Comparison of ENCODE assay signal across 8 mouse cellular contexts in genomic region chr11:75348890-75349261, GRCm38 (mm10). TPM values are rescaled to one million over a fixed set of nuclear protein-coding genes. Genes with fewer than 3 reads are reported as not detected.
DNase-seq lines count a peak whose midpoint lies in the region; ATAC-seq lines count a peak whose summit lies in the region.

No protein-coding gene starts in this region.

- H3K9me3 ChIP-seq in kidney, embryonic 15.5 days (replicated peaks): no peaks in the 10 kb centered on the region
- H3K9me3 ChIP-seq in hindbrain, embryonic 13.5 days: no peaks in the 10 kb centered on the region
- no peaks in the 10 kb centered on the region for H3K9me3 ChIP-seq in midbrain, embryonic 14.5 days (ENCODE audit: control insufficient read depth, low read length)

- no peak for DNase-seq in kidney, postnatal 10 days
- no peak for DNase-seq in midbrain, embryonic 14.5 days
- no peak for DNase-seq in embryo, embryonic 9.5 days (ENCODE audit: extremely low spot score)
- no peak for DNase-seq in kidney, postnatal 25 days
- DNase-seq in spleen, postnatal 4 days (ENCODE audit: low spot score in 2 of 2): no peak

- peak overlapping the region; percentile 75 for H3K27ac ChIP-seq in kidney, embryonic 15.5 days
- H3K27ac ChIP-seq in brown adipose tissue, adult 24 weeks (replicated peaks; ENCODE audit: low read depth, low read length): peak overlapping the region; percentile 62
- no peak overlapping the region; the same call in 1 of the 2 replicates for H3K27ac ChIP-seq in hindbrain, embryonic 13.5 days
- 0 out of 2 replicates have a peak overlapping the region, but pooled peaks have one; percentile 37 for H3K27ac ChIP-seq in midbrain, embryonic 14.5 days (replicated peaks; ENCODE audit: low read depth, low read length)

- H3K36me3 ChIP-seq in kidney, embryonic 15.5 days: 0 out of 2 replicates have a peak, but pooled peaks cover 6% of the 10 kb centered on the region
- H3K36me3 ChIP-seq in hindbrain, embryonic 13.5 days: 0 out of 2 replicates have a peak, but pooled peaks cover 4% of the 10 kb centered on the region
- no peaks in the 10 kb centered on the region for H3K36me3 ChIP-seq in midbrain, embryonic 14.5 days (ENCODE audit: control insufficient read depth, insufficient read depth, low read length)

- H3K27me3 ChIP-seq in kidney, embryonic 15.5 days: no peaks in the 10 kb centered on the region
- H3K27me3 ChIP-seq in hindbrain, embryonic 13.5 days: no peaks in the 10 kb centered on the region
- H3K27me3 ChIP-seq in midbrain, embryonic 14.5 days (ENCODE audit: control insufficient read depth, insufficient read depth, low read length): no peaks in the 10 kb centered on the region

- H3K4me1 ChIP-seq in kidney, embryonic 15.5 days: peaks cover 37% of the 10 kb centered on the region
- H3K4me1 ChIP-seq in brown adipose tissue, adult 24 weeks (ENCODE audit: control insufficient read depth, insufficient read depth, insufficient read length, low read length): no peaks in the 10 kb centered on the region
- H3K4me1 ChIP-seq in hindbrain, embryonic 13.5 days (replicated peaks): peaks cover 25% of the 10 kb centered on the region
- H3K4me1 ChIP-seq in midbrain, embryonic 14.5 days (ENCODE audit: control insufficient read depth, insufficient read depth, low read length): 0 out of 2 replicates have a peak, but pooled peaks cover 6% of the 10 kb centered on the region

- no peak for ATAC-seq in kidney, embryonic 15.5 days (replicated peaks; ENCODE audit: low FRiP score)
- ATAC-seq in hindbrain, embryonic 13.5 days (ENCODE audit: low FRiP score): no peak
- no peak for ATAC-seq in midbrain, embryonic 14.5 days (ENCODE audit: low FRiP score, low TSS enrichment)

- peak overlapping the region; percentile 90 for H3K4me2 ChIP-seq in kidney, embryonic 15.5 days
- H3K4me2 ChIP-seq in hindbrain, embryonic 13.5 days: peak overlapping the region; percentile 82
- H3K4me2 ChIP-seq in midbrain, embryonic 14.5 days (ENCODE audit: low read length): peak overlapping the region; percentile 86

- H3K4me3 ChIP-seq in kidney, embryonic 15.5 days (replicated peaks): peak overlapping the region; percentile 78
- H3K4me3 ChIP-seq in brown adipose tissue, adult 24 weeks (ENCODE audit: insufficient read depth, low read depth, low read length): peak overlapping the region; percentile 78
- H3K4me3 ChIP-seq in hindbrain, embryonic 13.5 days: peak overlapping the region; percentile 61
- peak overlapping the region; percentile 55 for H3K4me3 ChIP-seq in midbrain, embryonic 14.5 days (replicated peaks; ENCODE audit: low read depth, low read length)

- peak overlapping the region; percentile 82 for H3K9ac ChIP-seq in kidney, embryonic 15.5 days
- H3K9ac ChIP-seq in hindbrain, embryonic 13.5 days: peak overlapping the region; percentile 76
- peak overlapping the region; percentile 55 for H3K9ac ChIP-seq in midbrain, embryonic 14.5 days (replicated peaks; ENCODE audit: low read length)

- WGBS in kidney, embryonic 15.5 days: 47% methylated on average over 10 of the region's 10 CpGs
- 51% methylated on average over 10 of the region's 10 CpGs for WGBS in hindbrain, embryonic 13.5 days
- 47% methylated on average over 10 of the region's 10 CpGs for WGBS in midbrain, embryonic 14.5 days

RNA-seq across cellular contexts. Expression of gene Smyd4, which starts 0.6 kb away (rescaled TPM):
- polyA plus RNA-seq in kidney, embryonic 15.5 days (2015; fragmentation: Nextera tagmentation; extraction: Ambion mirVana): 14.6 and 15.2 TPM in 2 replicates
- polyA plus RNA-seq in brown adipose tissue, adult 24 weeks (2012; ENCODE audit: insufficient read depth, insufficient read length, missing spikeins): 12.4 and 13.4 TPM in 2 replicates
- polyA plus RNA-seq in hindbrain, embryonic 13.5 days (2015; fragmentation: Nextera tagmentation; extraction: Ambion mirVana): 16.9 and 17.6 TPM in 2 replicates
- polyA plus RNA-seq in midbrain, embryonic 14.5 days (2014; fragmentation: Nextera tagmentation; extraction: Ambion mirVana): 9.5 and 12.0 TPM in 2 replicates

RNA-seq across cellular contexts. Expression of gene Rpa1, which starts 0.8 kb away (rescaled TPM):
- 123 and 128 TPM in 2 replicates for polyA plus RNA-seq in kidney, embryonic 15.5 days (2015; fragmentation: Nextera tagmentation; extraction: Ambion mirVana)
- polyA plus RNA-seq in brown adipose tissue, adult 24 weeks (2012; ENCODE audit: insufficient read depth, insufficient read length, missing spikeins): 20.1 and 24.7 TPM in 2 replicates
- 58.8 and 63.6 TPM in 2 replicates for polyA plus RNA-seq in hindbrain, embryonic 13.5 days (2015; fragmentation: Nextera tagmentation; extraction: Ambion mirVana)
- polyA plus RNA-seq in midbrain, embryonic 14.5 days (2014; fragmentation: Nextera tagmentation; extraction: Ambion mirVana): 48.3 and 50.0 TPM in 2 replicates
